Mouse (Mus musculus) left cerebral cortex, adult 18-20 months (tissue): ENCODE data around the gene Aldh5a1. TPM values are rescaled to one million over a fixed set of nuclear protein-coding genes. Genes with fewer than 3 reads are reported as not detected.
A peak's percentile ranks its signal among the peaks of the same experiment; 100 is the strongest.

Experiments
- DNase-seq, 2 experiments: peaks; one replicate each; pipeline ENCODE4 v3.0.0; 2021 to 2022; ENCODE audit warnings: low spot score in 2 of 2, mixed read lengths in 1 of 2
- total RNA-seq, 2 experiments: library from RNA; stranded (reverse); gene quantifications; 2 replicates each; pipeline ENCODE4 v1.2.3; 2021

The Aldh5a1 gene
- total RNA-seq, 2 experiments from 2014 or later: 59.0 to 60.6 TPM

DNA sequence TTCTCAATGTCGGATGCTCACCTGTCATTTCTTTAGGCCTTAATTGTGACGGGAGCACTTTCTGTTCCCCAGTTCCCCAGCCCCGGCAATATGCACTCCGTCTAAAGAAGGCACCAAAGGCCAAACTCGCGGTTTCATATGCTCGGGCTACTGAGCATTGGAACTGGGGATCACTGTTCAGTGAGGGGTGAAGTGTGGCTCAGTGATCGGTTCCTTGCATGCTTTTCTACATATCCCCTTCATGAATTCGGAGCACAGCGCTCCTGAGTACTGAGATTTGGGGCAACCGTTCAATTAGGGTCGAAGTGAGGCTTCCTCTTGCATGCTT lies 342 bp upstream of the Aldh5a1 start:
- no peak for DNase-seq

DNA sequence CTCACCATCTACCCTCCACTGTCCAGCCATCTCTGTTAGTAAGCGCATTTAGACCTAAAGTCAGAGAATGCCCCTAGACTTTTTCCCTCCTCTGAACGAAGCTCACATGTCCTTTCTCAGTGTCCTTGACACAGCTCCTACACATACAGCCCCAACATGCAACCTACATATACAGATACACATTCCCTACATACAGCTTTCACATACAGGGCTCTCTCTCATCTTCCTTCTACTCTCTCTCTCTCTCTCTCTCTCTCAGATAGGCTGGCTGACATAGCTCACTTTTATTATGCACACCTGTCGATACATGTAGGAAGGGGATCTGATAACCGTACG lies 721 bp downstream of the Aldh5a1 start:
- DNase-seq: no peak

DNA sequence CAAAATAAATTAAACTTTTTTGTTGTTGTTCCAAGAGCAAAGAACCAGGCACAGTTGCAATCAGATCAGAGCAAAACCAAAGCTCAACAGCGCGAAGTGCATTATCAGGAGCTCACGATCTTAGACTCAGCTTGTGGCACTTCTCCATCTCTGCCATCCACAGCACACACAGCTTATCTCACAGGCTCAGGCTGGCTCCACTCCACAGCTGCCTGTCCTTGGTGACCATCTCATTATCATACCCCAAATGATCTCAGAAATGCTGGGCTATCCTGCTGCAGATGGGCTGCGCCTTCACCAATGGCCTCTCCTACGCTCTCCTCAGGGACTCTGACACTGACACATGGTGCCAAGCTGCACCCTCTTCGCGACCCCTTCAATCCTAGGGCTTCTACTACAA lies 4.3 kb downstream of the Aldh5a1 start:
- DNase-seq: no peak

DNA sequence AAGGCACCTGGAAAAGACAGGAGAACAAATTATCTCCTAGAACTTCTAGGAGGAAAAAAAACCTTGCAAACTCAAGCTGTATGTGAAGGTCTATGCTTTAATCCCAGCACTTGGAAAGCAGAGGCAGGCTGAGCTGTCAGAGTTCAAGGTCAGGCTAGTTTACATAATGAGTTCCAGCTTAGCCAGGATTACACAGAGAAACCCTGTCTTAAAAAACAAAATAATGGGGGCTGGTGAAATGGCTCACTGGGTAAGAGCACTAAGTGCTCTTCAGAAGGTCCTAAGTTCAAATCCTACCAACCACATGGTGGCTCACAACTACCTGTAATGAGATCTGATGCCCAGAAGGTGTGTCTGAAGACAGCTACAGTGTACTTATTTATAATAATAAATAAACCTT lies 6.9 kb downstream of the Aldh5a1 start:
- DNase-seq: no peak

DNA sequence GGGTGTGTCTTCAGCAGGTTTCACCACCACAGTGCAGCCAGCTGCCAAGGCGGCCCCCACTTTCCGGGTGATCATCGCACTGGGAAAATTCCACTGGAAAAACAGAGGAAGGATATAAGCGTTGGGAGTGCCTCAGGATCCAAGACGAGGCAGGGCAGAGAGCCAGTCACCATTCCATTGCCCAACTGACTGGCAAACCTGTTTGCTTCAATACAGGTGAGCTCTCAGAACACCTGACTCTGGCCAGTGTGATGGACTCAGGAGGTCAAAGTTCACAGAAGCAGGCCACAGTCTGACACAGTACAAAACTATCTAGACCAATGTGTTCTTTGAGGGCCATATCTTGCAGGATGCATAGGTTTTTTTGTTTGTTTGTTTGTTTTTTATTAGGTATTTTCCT lies 13.5 kb downstream of the Aldh5a1 start:
- no peak for DNase-seq

DNA sequence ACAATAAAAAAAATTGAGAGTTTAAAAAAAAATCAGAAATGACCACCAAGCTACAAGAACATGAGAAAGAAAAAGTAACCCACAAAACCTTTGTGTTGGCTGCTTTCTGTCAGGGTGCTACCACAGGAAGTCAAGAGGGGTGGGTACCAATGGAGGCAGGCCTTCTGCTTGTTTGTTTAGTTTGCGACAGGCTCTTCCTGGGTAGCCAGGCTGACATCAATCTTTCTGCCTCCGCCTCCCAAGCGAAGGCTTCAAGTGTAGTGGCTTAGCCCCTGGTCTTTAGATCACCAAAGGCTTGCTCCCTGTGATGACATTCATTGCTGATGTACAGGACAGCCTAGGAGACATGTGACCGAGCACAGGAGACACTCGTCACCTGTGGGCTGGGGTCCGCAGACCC lies 16.2 kb downstream of the Aldh5a1 start:
- no peak for DNase-seq

DNA sequence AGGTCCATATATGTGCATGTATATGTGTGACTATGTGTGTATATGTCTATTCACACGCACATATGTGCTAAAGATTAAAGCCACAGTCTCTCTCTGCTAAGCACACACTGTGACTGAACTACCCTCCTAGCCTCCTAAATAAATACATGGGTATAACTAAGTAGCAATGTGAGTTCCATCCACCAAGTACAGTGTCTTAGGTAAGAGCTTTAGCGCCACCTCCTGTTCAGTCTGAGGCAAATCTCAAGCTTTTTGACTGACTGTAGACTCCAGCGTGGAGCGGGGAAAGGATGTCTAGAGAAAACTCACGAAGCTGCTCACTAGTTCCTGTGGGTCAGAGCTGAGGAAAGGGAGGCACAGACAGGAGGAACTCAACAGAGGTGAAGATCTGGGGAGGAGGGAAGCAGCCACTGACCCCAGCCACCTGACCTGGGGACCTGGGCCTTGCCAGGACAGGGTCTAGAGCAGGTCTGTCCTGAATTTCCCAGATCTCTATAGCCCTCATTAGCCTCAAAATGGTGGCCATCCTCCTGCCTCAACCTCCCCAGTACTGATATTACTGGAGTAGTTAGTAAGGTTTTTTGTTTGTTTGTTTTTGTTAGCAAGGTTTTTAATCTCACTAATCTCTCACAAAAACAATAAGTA lies 17.0 kb downstream of the Aldh5a1 start:
- peak; percentile 32 to 50 for DNase-seq

DNA sequence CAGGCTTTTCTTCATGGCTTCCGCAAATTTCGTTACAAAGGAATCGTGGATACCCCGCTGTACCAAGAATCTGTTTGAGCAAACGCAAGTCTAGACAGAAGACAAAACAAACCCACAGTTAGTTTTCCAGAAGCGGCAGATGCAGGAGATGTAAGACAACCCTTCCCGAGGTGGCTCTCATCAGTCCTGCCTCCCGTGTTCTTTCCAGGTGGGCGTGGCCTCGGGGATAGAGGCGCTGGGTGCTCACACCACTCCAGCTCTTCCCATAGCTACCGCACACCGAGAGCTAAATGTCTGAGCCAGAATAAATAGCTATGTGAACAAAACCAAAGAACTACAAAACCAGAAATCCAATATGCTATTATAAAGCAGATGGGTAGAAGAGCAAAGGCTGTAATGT lies 21.6 kb downstream of the Aldh5a1 start:
- DNase-seq: no peak

DNA sequence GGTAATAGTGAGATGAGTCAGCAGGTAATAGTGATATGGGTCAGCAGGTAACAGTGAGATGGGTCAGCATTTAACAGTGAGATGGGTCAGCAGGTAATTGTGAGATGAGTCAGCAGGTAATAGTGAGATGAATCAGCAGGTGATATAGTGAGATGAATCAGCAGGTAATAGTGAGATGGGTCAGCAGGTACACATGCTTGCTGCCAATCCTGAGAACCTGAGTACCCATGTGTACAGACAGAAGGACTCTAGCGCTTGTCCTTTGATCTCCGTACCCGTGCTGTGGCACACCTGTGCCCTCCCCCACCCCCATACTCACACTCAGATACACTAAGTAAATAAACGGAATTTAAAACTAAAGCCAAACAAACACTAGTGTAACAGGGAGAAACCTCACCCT lies 22.5 kb downstream of the Aldh5a1 start:
- no peak for DNase-seq

DNA sequence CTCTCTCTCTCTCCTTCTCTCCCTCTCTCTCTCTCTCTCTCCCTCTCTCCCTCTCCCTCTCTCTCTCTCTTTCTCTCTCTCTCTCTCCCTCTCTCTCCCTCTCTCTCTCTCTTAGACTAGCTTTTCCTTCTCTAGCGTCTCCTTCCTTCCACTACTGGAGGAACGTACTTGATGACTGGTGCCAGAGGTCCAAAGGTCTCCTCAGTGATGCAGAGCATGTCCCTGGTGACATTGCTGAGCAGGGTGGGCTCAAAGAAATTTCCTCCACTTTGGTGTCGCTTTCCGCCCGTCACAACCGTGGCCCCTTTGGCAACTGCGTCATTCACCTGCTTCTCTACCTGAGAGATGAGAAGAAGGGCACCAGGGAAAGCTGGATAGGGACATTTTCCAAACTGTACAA lies 23.9 kb downstream of the Aldh5a1 start:
- no peak for DNase-seq

DNA sequence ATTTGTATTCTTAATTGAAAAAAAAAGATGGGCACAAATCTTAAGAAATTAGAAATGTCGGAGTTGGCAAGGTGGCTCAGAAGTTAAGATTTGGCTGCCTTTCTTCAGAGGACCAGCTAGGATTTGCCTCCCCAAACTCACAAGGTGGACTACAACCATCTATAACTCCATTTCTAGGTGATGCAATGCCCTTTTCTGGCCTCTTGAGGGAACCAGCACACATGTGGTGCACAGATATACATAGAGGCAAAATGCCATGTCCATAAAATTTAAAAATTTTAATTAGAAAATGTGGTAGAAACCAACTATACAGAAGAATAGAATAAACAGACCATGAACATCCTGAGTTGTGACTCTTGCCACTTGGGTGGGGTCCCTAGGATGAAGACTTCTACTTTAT lies 28.3 kb downstream of the Aldh5a1 start:
- no peak for DNase-seq

DNA sequence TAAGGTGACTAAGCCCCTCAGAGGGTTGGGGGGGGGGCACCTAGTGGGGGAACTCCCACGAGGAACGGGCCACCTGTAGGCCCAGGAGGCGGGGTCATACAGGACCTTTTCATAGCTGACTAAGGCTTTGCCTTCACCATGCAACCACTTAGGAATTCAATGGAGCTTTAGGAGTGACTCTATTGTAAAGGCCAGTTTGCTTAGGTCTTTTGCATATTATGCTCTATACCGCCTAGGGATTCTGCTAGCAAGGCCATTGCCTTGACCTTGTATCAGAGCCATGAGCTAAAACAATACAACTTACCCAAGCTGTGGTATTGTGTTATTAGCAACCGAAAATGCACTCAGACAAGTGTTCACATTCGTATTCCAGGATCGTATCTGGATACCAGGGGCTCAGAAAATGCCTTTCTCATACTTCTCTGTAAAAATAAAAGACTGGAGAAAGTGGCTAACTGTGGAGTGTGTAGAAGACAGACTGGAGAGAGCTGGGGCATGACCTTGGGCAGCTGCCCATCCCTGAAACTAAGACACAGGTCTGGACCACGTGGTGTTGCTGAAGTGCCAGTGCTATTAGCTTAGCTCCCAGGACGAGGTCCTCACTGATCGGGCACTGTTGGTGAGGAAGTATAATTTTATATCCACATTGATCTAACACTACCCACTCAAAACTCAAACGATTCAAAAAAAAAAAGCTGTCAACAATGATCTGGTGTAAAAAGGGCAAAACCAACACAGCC lies 30.5 kb downstream of the Aldh5a1 start:
- DNase-seq: no peak

DNA sequence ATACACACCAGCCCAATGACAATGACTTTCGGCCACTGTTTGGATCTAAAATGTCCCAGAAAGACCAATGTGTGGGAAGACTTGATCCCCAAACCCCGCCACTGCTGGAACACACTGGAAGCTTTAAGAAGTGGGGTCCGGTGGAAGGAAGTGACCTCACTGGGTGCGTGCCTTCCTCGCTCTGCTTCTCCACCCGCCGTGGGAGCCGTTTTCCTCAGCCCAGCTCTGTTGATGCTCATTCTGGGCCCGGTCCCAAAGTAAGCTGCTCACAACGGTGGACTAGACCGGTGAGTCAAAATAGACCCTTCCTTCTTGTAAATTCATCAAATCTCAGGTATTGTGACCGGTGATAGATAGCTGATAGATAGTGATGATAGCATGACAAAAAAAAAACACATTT lies 32.0 kb downstream of the Aldh5a1 start:
- DNase-seq: no peak

DNA sequence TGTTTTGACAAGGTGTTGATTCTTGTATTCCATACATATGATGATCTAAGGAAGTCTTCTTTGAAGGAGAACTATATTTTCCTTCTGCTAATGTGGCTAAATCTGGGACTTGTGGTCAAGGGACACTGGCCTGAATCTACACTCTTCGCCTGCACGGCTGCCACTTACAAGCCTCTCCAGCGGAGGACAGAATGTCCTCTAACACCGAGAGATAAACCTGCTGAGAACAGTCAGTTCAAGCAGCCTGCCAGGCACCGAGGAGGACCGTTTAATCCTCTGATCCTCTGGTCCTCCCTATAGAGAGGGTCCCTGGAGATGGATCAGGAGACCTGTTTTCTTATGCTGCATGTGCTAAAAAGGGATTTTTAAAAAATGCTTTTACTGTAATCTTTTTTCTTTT lies 34.0 kb downstream of the Aldh5a1 start:
- no peak for DNase-seq

DNA sequence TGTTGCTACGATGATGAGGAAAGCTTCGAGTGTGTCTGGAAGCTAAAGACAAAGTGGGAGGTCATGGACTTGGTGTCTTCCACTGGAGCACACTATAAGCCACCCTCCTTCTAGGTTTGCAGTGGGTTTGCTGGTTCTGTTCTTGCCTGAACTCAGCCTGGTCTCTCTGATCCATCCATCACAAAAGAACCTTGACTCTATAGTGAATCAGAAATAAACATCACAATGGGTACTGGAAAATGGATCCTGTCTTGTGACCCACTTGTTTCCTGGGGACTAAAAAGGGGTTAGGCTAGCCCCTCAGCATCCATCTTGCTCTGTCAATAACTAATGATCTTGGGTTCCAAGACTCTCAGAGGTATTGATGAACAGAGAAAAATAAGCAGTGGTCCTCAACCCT lies 35.5 kb downstream of the Aldh5a1 start:
- no peak for DNase-seq

DNA sequence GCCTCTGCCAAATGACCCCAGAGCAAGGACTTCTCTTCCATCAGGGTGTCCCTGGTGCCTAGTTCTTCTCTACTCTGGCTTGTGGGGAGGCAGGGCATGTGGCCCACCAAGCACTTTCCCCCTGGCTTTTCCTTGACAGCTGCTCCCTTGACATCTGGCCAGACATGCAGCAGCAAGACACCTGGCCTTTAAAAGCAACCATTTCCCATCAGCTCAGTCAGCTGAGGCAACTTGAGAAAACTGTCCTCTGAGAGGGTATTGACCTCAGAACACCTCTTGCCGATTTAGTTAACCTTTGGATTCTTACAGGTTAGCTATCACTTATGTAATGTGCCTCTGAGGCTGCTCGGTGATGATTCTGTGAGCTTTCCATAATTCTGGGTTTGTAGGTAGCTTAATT lies 43.6 kb downstream of the Aldh5a1 start:
- DNase-seq: no peak

DNA sequence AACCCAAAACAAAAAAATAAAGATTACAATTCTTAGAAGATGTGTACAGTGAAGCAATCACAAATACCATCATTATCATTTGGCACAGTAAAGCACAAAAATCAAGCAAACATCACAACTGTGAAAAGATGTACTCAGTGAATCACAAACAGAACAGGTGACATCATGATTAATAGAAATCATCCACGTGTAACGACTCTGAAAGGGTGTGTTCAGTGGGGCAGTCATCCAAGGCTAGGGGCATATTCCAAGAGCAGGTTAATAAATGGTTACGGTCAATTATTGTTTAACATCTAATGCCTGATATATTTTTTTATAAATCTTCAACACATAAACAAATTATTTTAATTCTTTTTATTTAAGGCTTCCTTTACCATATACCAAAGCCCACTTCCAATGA lies 44.9 kb downstream of the Aldh5a1 start:
- DNase-seq: no peak

DNA sequence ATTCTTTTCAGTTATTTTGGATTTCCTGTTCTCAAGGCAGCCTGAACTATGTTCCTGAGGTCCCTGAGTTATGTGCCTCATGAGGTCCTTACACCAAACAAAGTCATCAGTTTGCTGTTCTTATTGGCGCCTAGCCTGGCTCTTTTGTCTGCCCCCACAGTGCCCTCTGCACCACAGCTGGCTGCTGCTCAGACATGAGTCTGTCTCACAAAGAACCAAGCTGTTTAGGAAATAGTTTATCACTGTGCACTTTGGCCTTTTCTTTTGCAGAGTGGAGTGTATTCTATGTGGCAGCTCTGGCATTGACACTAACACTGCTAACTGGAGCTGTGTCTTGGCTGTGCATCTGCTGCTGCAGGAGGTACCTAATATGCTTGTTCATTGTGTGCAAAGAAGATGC lies 47.9 kb downstream of the Aldh5a1 start:
- DNase-seq: no peak

DNA sequence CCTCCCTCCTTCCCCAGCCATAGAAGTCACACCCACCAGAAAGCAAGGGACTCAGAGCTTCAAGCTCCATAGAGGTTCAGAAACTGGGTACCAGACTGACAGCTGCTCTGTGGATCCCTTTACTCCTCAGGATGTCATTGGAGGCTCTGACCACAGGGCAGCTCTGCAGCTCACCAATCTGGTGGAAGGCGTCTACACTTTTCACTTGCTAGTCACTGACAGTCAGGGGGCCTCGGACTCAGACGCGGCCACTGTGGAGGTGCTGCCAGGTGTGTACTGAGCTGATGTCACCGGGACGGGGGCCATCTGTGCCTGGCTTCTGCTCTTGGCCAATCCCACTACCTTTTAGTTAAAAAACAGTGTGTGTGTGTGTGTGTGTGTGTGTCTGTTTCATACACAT lies 55.0 kb downstream of the Aldh5a1 start:
- no peak for DNase-seq

DNA sequence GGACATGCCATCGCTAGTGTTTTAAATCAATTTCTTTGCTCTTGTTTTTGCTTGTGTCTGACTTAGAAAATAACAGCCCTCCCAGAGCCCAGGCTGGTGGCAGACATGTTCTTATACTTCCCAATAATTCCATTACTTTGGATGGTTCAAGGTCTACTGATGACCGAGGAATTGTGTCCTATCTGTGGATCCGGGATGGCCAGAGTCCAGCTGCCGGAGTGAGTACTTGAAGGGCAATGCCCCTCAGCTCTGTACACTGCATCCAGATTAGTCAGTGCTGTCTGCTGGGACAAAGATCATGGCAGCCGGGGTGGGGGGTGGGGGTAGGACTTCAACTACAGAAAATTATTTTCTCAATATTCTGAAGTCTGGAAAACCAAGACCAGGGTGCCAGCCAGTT lies 56.8 kb downstream of the Aldh5a1 start:
- no peak for DNase-seq

DNA sequence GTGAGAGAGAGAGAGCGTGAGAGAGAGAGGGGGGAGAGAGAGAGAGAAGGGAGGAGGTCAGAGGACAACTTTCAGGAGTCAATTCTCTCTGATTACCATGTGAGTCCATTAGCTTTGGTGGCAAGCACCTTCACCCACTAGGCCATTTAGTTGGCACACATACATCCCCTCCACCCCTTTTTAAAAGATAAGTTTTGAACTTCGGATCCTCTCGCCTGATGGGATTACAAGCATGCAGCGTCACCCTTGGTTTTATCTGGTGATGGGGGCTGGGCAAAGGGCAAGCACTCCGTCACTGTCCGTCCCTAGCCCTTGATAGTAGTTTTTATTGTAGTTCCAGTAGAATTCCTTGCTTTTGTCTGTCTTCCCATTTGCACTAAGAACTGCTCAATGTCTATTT lies 57.3 kb downstream of the Aldh5a1 start:
- no peak for DNase-seq

DNA sequence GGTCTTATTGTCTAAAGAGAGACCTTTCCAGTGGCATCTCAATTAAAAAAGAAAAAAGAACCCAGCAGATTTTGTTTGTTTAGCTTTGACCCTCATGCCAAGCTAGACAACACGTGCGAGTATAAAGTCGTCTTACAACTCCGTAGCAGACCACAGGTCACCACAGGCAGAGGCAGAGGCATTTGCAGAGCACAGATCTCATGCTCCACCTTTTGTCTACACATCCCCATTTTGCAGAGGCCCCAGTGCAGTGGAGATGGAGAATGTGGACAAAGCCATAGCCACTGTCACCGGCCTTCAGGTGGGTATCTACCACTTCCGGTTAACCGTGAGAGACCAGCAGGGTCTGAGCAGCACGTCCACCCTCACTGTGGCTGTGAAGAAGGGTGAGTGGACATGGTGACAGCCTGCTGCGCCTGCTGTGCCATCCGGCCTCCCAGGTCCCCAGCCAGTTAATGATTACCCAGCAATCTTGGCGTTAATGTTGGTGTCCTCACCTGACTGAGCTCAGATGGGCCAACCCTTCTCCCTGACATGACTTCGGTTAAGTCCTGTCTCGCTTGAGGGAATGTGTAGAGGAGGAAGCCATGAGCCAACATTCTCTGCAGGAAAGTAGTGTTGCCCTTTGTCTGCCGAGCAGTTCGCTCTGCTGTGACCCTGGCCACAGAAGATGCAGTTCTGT lies 58.0 kb downstream of the Aldh5a1 start:
- no peak for DNase-seq

DNA sequence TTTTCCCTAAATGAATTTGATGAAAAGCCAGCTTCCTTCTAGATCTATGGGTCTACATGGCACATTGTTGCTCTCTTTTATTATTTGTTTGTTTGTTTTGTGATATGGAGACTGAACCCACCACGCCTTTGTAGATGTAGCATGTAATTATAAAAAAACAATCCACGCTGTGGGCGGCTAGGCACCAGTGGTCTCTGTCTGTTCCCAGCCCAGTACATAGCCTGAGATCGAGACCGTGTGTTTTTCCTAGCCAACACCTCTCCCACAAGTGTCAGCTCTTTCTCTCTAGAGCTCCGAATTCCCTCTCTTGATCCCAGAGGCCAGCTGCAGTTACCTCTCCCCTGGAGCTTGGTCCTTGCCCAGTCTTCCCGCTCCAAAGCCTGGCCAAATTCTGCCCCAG lies 69.2 kb downstream of the Aldh5a1 start:
- no peak for DNase-seq
